Mouse (Mus musculus): ENCODE measurements around the gene Fgfr2. TPM values are rescaled to one million over a fixed set of nuclear protein-coding genes. Genes with fewer than 3 reads are reported as not detected.

Gene Fgfr2
- polyA plus RNA-seq, 1 experiment, result 59.9 TPM

- Histone ChIP-seq H3K4me3 (ENCODE audit: insufficient read depth, low read length) (no peak overlapping the region), H3K27ac (ENCODE audit: insufficient read depth, low read length) (no peak overlapping the region), H3K4me1 (ENCODE audit: control insufficient read depth, insufficient read depth, low read length) (no peaks in the 10 kb centered on the region)
- TF ChIP-seq POLR2A (IDR thresholded peaks at IDR 0.05; ENCODE audit: low read depth, low read length) (no peak), CTCF (IDR thresholded peaks at IDR 0.05; ENCODE audit: borderline replicate concordance, insufficient read depth, low read length) (no peak)
Measured at GRCm38 (mm10) chr7:131650277-131650676, 1472.9 kb downstream of the Fgfr2 start.

- H3K4me1 ChIP-seq (ENCODE audit: control insufficient read depth, insufficient read depth, low read length), result no peaks in the 10 kb centered on the region
- H3K27ac ChIP-seq (ENCODE audit: insufficient read depth, low read length), result no peak overlapping the region
- TF ChIP-seq POLR2A (IDR thresholded peaks at IDR 0.05; ENCODE audit: low read depth, low read length) (no peak), CTCF (IDR thresholded peaks at IDR 0.05; ENCODE audit: borderline replicate concordance, insufficient read depth, low read length) (no peak)
- H3K4me3 ChIP-seq (ENCODE audit: insufficient read depth, low read length), result no peak overlapping the region
Measured at GRCm38 (mm10) chr7:131648276-131648675, 1474.9 kb downstream of the Fgfr2 start.

- no peak for TF ChIP-seq POLR2A (IDR thresholded peaks at IDR 0.05; ENCODE audit: low read depth, low read length)
- no peak for TF ChIP-seq CTCF (IDR thresholded peaks at IDR 0.05; ENCODE audit: borderline replicate concordance, insufficient read depth, low read length)
- Histone ChIP-seq H3K4me1 (ENCODE audit: control insufficient read depth, insufficient read depth, low read length) (no peaks in the 10 kb centered on the region), H3K27ac (ENCODE audit: insufficient read depth, low read length) (no peak overlapping the region), H3K4me3 (ENCODE audit: insufficient read depth, low read length) (no peak overlapping the region)
Measured at GRCm38 (mm10) chr7:131647583-131647982, 1475.6 kb downstream of the Fgfr2 start.

GRCm38 (mm10) chr7:131644586-131644985 is 1478.6 kb downstream of the Fgfr2 start:
- H3K4me1 ChIP-seq (ENCODE audit: control insufficient read depth, insufficient read depth, low read length), result no peaks in the 10 kb centered on the region
- no peak for TF ChIP-seq POLR2A (IDR thresholded peaks at IDR 0.05; ENCODE audit: low read depth, low read length)
- no peak for TF ChIP-seq CTCF (IDR thresholded peaks at IDR 0.05; ENCODE audit: borderline replicate concordance, insufficient read depth, low read length)
- H3K4me3 ChIP-seq (ENCODE audit: insufficient read depth, low read length), result no peak overlapping the region
- H3K27ac ChIP-seq (ENCODE audit: insufficient read depth, low read length), result no peak overlapping the region

- H3K4me3 ChIP-seq (ENCODE audit: insufficient read depth, low read length), result no peak overlapping the region
- TF ChIP-seq POLR2A (IDR thresholded peaks at IDR 0.05; ENCODE audit: low read depth, low read length) (no peak), CTCF (IDR thresholded peaks at IDR 0.05; ENCODE audit: borderline replicate concordance, insufficient read depth, low read length) (no peak)
Measured at GRCm38 (mm10) chr7:131644051-131644450, 1479.1 kb downstream of the Fgfr2 start.

GRCm38 (mm10) chr7:131643341-131643840 is 1479.8 kb downstream of the Fgfr2 start:
- Histone ChIP-seq H3K4me1 (ENCODE audit: control insufficient read depth, insufficient read depth, low read length) (no peaks in the 10 kb centered on the region), H3K27ac (ENCODE audit: insufficient read depth, low read length) (no peak overlapping the region), H3K4me3 (ENCODE audit: insufficient read depth, low read length) (no peak overlapping the region)
- no peak for TF ChIP-seq CTCF (IDR thresholded peaks at IDR 0.05; ENCODE audit: borderline replicate concordance, insufficient read depth, low read length)
- TF ChIP-seq POLR2A (IDR thresholded peaks at IDR 0.05; ENCODE audit: low read depth, low read length), result no peak

More at GRCm38 (mm10) chr7:131644051-131644450, 1479.1 kb downstream of the Fgfr2 start:
- Histone ChIP-seq H3K27ac (ENCODE audit: insufficient read depth, low read length) (no peak overlapping the region), H3K4me1 (ENCODE audit: control insufficient read depth, insufficient read depth, low read length) (no peaks in the 10 kb centered on the region)

GRCm38 (mm10) chr7:131629562-131629961 is 1493.6 kb downstream of the Fgfr2 start:
- H3K4me1 ChIP-seq (ENCODE audit: control insufficient read depth, insufficient read depth, low read length), result no peaks in the 10 kb centered on the region
- TF ChIP-seq POLR2A (IDR thresholded peaks at IDR 0.05; ENCODE audit: low read depth, low read length) (no peak), CTCF (IDR thresholded peaks at IDR 0.05; ENCODE audit: borderline replicate concordance, insufficient read depth, low read length) (no peak)
- no peak overlapping the region for H3K27ac ChIP-seq (ENCODE audit: insufficient read depth, low read length)
- no peak overlapping the region for H3K4me3 ChIP-seq (ENCODE audit: insufficient read depth, low read length)

GRCm38 (mm10) chr7:131628846-131629391 is 1494.2 kb downstream of the Fgfr2 start:
- no peak overlapping the region for H3K4me3 ChIP-seq (ENCODE audit: insufficient read depth, low read length)
- TF ChIP-seq CTCF (IDR thresholded peaks at IDR 0.05; ENCODE audit: borderline replicate concordance, insufficient read depth, low read length) (no peak), POLR2A (IDR thresholded peaks at IDR 0.05; ENCODE audit: low read depth, low read length) (no peak)
- no peak overlapping the region for H3K27ac ChIP-seq (ENCODE audit: insufficient read depth, low read length)
- no peaks in the 10 kb centered on the region for H3K4me1 ChIP-seq (ENCODE audit: control insufficient read depth, insufficient read depth, low read length)

GRCm38 (mm10) chr7:131628356-131628755 is 1494.8 kb downstream of the Fgfr2 start:
- Histone ChIP-seq H3K27ac (ENCODE audit: insufficient read depth, low read length) (no peak overlapping the region), H3K4me1 (ENCODE audit: control insufficient read depth, insufficient read depth, low read length) (no peaks in the 10 kb centered on the region), H3K4me3 (ENCODE audit: insufficient read depth, low read length) (no peak overlapping the region)
- TF ChIP-seq CTCF (IDR thresholded peaks at IDR 0.05; ENCODE audit: borderline replicate concordance, insufficient read depth, low read length), result no peak
- no peak for TF ChIP-seq POLR2A (IDR thresholded peaks at IDR 0.05; ENCODE audit: low read depth, low read length)

GRCm38 (mm10) chr7:131609677-131610076 is 1513.5 kb downstream of the Fgfr2 start:
- Histone ChIP-seq H3K4me1 (ENCODE audit: control insufficient read depth, insufficient read depth, low read length) (no peaks in the 10 kb centered on the region), H3K27ac (ENCODE audit: insufficient read depth, low read length) (no peak overlapping the region), H3K4me3 (ENCODE audit: insufficient read depth, low read length) (no peak overlapping the region)
- no peak for TF ChIP-seq CTCF (IDR thresholded peaks at IDR 0.05; ENCODE audit: borderline replicate concordance, insufficient read depth, low read length)
- TF ChIP-seq POLR2A (IDR thresholded peaks at IDR 0.05; ENCODE audit: low read depth, low read length), result no peak
